Comparison of ENCODE assay signal across 8 mouse cellular contexts in the genomic region with DNA sequence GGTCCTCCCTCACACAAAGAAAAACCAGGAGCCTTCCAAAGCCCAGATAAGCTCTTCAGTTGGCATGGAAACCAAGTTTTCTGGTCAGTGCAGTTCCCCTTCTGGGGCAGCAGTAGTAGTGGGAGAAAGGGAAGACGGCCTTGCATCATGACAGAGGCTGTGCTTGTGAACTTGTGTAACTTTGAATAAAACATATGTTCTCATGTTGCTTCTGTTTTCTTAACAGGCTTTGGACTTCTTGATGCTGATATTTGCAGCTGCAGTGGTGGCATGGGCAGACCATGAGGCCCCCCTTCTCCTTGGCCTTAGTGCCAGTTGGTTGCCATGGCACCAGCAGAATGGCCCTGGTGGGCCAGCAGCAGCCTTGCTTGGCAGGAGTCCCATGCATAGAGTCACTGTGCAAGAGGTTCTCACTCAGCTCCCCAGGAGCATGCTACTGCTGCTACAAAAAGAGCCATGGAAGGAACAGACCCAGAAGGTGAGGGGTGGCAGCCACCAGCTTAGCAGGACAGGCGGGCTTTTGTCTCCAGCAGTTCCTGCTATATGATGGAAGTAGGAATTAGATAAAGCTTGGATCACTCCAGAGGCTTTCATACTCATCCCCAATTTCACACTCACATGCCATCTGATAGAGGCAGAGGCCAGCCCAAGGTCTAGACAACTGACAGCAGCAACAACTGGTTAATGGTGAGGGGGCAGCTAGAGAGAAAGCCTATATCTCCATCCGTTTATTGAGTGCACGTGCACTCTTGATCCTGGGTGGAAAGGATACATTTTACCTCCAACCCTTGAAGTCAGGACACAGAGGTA. TPM values are rescaled to one million over a fixed set of nuclear protein-coding genes. Genes with fewer than 3 reads are reported as not detected.
DNase-seq lines count a peak whose midpoint lies in the region; ATAC-seq lines count a peak whose summit lies in the region.

No protein-coding gene starts in this region.

- DNase-seq in MEL-GATA-1-ER (ENCODE audit: extremely low read depth, low read depth) = peak; percentile 76
- peak; percentile 61 for DNase-seq in adrenal gland, postnatal 10 days
- peak; percentile 13 for DNase-seq in fat pad, adult 2 months (ENCODE audit: extremely low read depth, low read depth, low spot score)
- DNase-seq in hindbrain, embryonic 14.5 days (ENCODE audit: low spot score) = peak; percentile 77
- peak; percentile 41 for DNase-seq in lung, postnatal 25 days (ENCODE audit: low spot score)
- peak; percentile 4 for DNase-seq in ovary, postnatal 10 days (ENCODE audit: low spot score)
- DNase-seq in kidney, postnatal 36 days = no peak
- DNase-seq in T-cell, adult 2 months (ENCODE audit: low spot score) = no peak

- H3K4me3 ChIP-seq in hindbrain, embryonic 14.5 days (replicated peaks; ENCODE audit: low read length) = no peak overlapping the region

- H3K36me3 ChIP-seq in hindbrain, embryonic 14.5 days (replicated peaks; ENCODE audit: control insufficient read depth, insufficient read depth) = peaks cover 5% of the 10 kb centered on the region

- H3K27ac ChIP-seq in hindbrain, embryonic 14.5 days = peak overlapping the region; percentile 29; the same call in 1 of the 2 replicates

- 54% methylated on average over 4 of the region's 4 CpGs for WGBS in hindbrain, embryonic 14.5 days

- ATAC-seq in hindbrain, embryonic 14.5 days (ENCODE audit: low FRiP score) = peak; percentile 95

- H3K9ac ChIP-seq in hindbrain, embryonic 14.5 days = no peak overlapping the region

- no peaks in the 10 kb centered on the region for H3K27me3 ChIP-seq in hindbrain, embryonic 14.5 days (ENCODE audit: control insufficient read depth, insufficient read depth, low read length)

- H3K4me2 ChIP-seq in hindbrain, embryonic 14.5 days (replicated peaks) = no peak overlapping the region

- no peaks in the 10 kb centered on the region for H3K9me3 ChIP-seq in hindbrain, embryonic 14.5 days (ENCODE audit: control insufficient read depth, low read length)

- H3K4me1 ChIP-seq in hindbrain, embryonic 14.5 days (replicated peaks; ENCODE audit: control insufficient read depth, insufficient read depth, low read length) = no peaks in the 10 kb centered on the region

RNA-seq across cellular contexts. Expression of a gene that starts 31.6 kb away (rescaled TPM):
- total RNA-seq in adrenal gland, postnatal 10 days (2021) = 1 to 10 TPM; 4.8 to 5.4 TPM
- 5.4 and 6.8 TPM in 2 replicates for polyA plus RNA-seq in hindbrain, embryonic 14.5 days (2014; fragmentation: Nextera tagmentation; extraction: Ambion mirVana)

Comparison
In these comparisons a context has a peak if more than half of its experiments do, and no peak if none do; other contexts are left out.
1. DNase-seq: peak in MEL-GATA-1-ER (single experiment), adrenal gland, postnatal 10 days (single experiment), fat pad, adult 2 months (single experiment), hindbrain, embryonic 14.5 days (single experiment), lung, postnatal 25 days (single experiment) and ovary, postnatal 10 days (single experiment); none in kidney, postnatal 36 days (0 of 2) and T-cell, adult 2 months (single experiment).